Mouse (Mus musculus) erythroblast, embryonic 14.5 days (primary cell): ENCODE data around the gene Dgat2. TPM values are rescaled to one million over a fixed set of nuclear protein-coding genes. Genes with fewer than 3 reads are reported as not detected.

Source experiments
- H3K27me3 ChIP-seq: 2 replicates; pipeline ENCODE4 v1.6.1; 2012; ENCODE audit warnings: inconsistent platforms; ENCODE audit not compliant: control insufficient read depth
- H3K36me3 ChIP-seq: 2 replicates; pipeline ENCODE4 v1.6.1; 2012; ENCODE audit warnings: mild to moderate bottlenecking, inconsistent platforms; ENCODE audit not compliant: control insufficient read depth
- H3K4me1 ChIP-seq: 2 replicates; pipeline ENCODE4 v1.6.1; 2012; ENCODE audit warnings: inconsistent platforms; ENCODE audit not compliant: control insufficient read depth
- H3K4me3 ChIP-seq: replicated peaks from 2 replicates; pipeline ENCODE3; 2012; ENCODE audit warnings: moderate library complexity, mild to moderate bottlenecking, inconsistent platforms
- H3K9me3 ChIP-seq: 2 replicates; pipeline ENCODE4 v1.6.1; 2012; ENCODE audit warnings: low read length, inconsistent platforms, mixed read lengths; ENCODE audit not compliant: control insufficient read depth
- GATA1 ChIP-seq: IDR thresholded peaks from 2 replicates; pipeline ENCODE4 v1.6.1; 2012; ENCODE audit warnings: low read length, inconsistent platforms, mixed read lengths
- TAL1 ChIP-seq: IDR thresholded peaks from 3 replicates; pipeline ENCODE4 v1.6.1; 2012; ENCODE audit warnings: low read length, inconsistent platforms, mixed read lengths
- polyA plus RNA-seq: library from polyadenylated mRNA; stranded (reverse); fragments of >175 nt; gene quantifications from 2 replicates; pipeline ENCODE4 v1.2.3, GENCODE M21; 2012

The Dgat2 gene
- polyA plus RNA-seq, 1 experiment: 0.21 TPM

DNA sequence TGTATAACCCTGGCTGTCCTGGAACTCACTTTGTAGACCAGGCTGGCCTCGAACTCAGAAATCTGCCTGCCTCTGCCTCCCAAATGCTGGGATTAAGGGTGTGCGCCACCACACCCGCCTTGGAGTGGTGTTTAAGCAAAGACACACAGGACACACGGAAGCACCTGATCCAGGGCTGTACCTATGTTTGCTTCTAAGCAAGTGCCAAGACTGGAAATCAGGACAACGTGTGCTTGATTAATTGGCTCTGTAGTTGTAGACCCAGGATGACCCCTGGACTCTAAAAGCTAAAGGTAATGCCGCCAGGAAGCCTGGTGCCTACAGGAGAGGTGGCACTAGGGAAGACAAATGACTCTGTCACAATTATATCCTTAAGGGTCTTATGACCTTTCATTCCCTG lies 12.0 kb downstream of the Dgat2 start:
- H3K4me3 ChIP-seq: no peak overlapping the region
- no peaks in the 10 kb centered on the region; the same call in 1 of the 2 replicates for H3K36me3 ChIP-seq
- TF ChIP-seq GATA1 (no peak), TAL1 (no peak)
- H3K4me1 ChIP-seq: no peaks in the 10 kb centered on the region
- H3K27me3 ChIP-seq: no peaks in the 10 kb centered on the region; the same call in 1 of the 2 replicates
- no peaks in the 10 kb centered on the region for H3K9me3 ChIP-seq

DNA sequence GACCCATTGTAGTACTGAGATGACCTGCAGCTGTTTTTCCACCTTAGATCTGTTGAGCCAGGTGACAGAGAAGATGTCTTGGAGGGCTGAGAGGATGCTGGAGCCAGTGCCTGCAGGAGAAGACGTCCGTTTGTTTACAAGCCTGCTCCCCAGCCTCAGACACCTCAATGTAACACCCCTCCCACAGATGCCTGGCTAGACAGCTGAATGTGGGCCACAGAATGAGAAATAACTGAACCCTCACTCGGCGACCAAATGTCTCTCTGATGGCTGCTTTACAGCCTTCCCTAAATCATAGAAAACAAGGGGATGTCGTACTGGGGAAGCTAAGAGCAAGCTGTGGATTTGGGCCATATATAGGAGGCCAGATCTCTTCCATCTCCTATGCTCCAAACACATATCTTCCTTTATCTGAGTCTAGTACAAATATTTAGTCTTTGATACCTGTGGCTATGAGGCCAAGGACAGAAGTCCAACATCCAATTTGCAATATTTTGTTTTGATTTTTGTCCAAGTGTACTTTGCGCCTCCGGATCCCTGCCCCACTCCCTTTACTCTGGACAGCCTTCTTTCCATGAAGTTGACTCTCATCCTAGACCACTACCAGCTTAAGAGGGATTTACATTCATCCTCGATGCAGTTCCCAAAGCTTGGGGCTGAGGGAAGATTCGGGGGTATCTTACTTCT lies 12.7 kb downstream of the Dgat2 start:
- Histone ChIP-seq H3K4me1 (no peaks in the 10 kb centered on the region), H3K36me3 (no peaks in the 10 kb centered on the region; the same call in 1 of the 2 replicates), H3K9me3 (no peaks in the 10 kb centered on the region), H3K4me3 (no peak overlapping the region), H3K27me3 (no peaks in the 10 kb centered on the region; the same call in 1 of the 2 replicates)
- TF ChIP-seq TAL1: no peak
- no peak for TF ChIP-seq GATA1

DNA sequence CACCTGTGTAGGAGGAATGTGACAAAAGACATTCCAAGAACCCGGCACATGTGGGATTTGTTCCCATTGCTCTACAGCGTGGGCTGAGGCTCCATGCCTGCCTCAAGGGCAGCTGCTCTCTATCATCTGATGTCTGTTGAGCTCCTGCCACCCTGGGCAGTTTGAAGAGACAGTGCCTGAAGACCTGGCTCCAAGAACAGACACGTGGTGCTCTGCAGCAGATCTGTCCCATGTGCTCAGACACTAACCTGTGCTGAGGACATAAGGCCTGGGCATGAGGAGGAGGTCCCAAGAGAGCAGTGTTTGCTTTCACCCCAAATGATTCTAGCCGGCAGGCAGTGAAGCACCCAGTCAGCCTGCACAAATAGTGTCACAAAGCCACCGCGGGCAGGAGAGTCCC lies 13.8 kb downstream of the Dgat2 start:
- Histone ChIP-seq H3K4me3 (no peak overlapping the region), H3K4me1 (no peaks in the 10 kb centered on the region), H3K27me3 (no peaks in the 10 kb centered on the region; the same call in 1 of the 2 replicates), H3K9me3 (no peaks in the 10 kb centered on the region), H3K36me3 (no peaks in the 10 kb centered on the region; the same call in 1 of the 2 replicates)
- no peak for TF ChIP-seq GATA1

DNA sequence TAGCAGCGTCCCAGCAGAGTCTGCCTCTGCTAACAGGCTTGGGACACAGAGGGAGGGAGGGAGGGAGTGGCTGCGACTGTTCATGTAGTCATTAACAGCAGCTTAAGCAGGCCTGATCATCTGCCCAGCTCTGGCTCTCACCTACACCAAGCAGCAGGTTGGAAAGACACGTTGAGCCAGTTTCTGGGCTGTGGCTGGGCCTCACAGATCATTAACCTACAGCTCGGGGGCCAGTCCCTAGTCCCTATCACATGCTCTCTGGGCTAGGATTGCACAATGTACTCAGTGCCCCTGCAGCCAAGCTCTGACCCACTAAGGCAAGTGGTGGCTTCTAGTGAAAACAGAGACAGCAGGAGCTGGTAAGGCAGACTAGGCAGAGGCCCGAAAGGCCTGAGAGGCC lies 14.6 kb downstream of the Dgat2 start:
- TF ChIP-seq TAL1: no peak
- TF ChIP-seq GATA1: no peak
- no peaks in the 10 kb centered on the region; the same call in 1 of the 2 replicates for H3K27me3 ChIP-seq
- no peaks in the 10 kb centered on the region; the same call in 1 of the 2 replicates for H3K36me3 ChIP-seq
- no peaks in the 10 kb centered on the region for H3K4me1 ChIP-seq
- no peak overlapping the region for H3K4me3 ChIP-seq
- H3K9me3 ChIP-seq: no peaks in the 10 kb centered on the region

DNA sequence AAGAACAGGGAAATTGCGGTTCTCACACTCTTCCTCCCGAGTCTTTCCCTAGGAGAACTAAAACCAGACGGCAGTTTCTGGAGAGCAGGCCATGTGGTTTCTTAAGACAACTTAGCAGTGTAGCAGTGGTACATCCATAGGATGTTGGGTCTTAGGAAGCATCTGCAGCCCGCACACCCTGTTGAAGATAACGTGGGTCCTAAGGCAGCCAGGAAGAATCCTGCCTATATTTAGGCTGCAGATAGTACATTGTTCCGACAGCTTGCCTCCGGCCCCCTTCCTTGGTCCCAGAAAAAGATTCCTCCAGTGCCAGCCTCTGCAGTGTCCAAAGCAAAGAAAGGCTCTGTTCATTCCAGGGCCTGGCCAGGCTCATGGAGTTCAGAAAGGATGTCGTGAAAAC lies 16.4 kb downstream of the Dgat2 start:
- H3K36me3 ChIP-seq: peaks cover 2% of the 10 kb centered on the region; the same call in 1 of the 2 replicates
- no peaks in the 10 kb centered on the region for H3K27me3 ChIP-seq
- H3K4me3 ChIP-seq: no peak overlapping the region
- peaks cover 3% of the 10 kb centered on the region; the same call in 1 of the 2 replicates for H3K4me1 ChIP-seq
- TF ChIP-seq GATA1 (no peak), TAL1 (no peak)
- no peaks in the 10 kb centered on the region for H3K9me3 ChIP-seq

DNA sequence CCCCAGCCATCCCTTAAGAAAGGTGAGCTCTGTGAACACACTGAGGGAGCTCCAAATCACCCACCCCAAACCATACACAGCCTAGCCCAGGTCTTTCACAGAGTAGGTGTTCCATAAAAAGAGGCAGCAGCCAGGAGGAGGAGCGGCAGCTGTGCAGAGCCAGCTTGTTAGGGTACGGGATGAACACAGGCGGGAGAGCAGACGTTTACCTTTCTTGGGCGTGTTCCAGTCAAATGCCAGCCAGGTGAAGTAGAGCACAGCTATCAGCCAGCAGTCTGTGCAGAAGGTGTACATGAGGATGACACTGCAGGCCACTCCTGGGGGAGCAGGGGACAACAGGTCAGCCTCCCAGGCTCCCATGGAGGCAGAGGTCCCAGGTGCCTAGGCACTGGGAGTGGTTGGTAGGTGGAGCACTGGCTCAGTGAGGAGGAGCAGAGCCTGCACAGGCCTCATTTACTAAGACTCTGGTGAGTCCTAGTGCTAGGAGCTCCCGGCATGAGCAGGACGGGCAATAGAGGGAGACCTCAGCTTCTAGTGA lies 17.6 kb downstream of the Dgat2 start:
- Histone ChIP-seq H3K4me1 (peaks cover 5% of the 10 kb centered on the region; the same call in 1 of the 2 replicates), H3K36me3 (peaks cover 4% of the 10 kb centered on the region; the same call in 1 of the 2 replicates), H3K4me3 (no peak overlapping the region), H3K27me3 (no peaks in the 10 kb centered on the region), H3K9me3 (no peaks in the 10 kb centered on the region)
- no peak for TF ChIP-seq GATA1
- TF ChIP-seq TAL1: no peak

DNA sequence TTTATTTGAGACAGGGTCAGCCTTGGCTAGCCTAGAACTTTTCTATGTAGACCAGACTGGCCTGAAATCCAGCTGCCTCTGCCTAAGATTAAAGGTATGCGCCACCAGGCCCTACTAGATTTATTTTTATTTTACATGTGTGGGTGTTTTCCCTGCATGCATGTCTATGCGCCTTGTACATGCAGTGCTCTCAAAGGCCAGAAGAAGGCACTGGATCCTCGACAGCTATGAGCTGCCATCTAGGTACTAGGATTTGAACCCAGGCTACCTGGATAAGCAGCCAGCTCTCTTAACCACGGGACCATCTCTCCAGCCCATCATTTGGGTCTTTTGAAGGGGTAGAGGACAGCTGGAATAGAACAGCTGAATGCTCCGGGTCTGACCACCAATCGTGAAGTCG lies 20.1 kb downstream of the Dgat2 start:
- no peaks in the 10 kb centered on the region for H3K27me3 ChIP-seq
- peaks cover 5% of the 10 kb centered on the region; the same call in 1 of the 2 replicates for H3K4me1 ChIP-seq
- no peaks in the 10 kb centered on the region for H3K9me3 ChIP-seq
- peaks cover 7% of the 10 kb centered on the region; the same call in 1 of the 2 replicates for H3K36me3 ChIP-seq
- TF ChIP-seq GATA1 (no peak), TAL1 (no peak)
- H3K4me3 ChIP-seq: no peak overlapping the region

DNA sequence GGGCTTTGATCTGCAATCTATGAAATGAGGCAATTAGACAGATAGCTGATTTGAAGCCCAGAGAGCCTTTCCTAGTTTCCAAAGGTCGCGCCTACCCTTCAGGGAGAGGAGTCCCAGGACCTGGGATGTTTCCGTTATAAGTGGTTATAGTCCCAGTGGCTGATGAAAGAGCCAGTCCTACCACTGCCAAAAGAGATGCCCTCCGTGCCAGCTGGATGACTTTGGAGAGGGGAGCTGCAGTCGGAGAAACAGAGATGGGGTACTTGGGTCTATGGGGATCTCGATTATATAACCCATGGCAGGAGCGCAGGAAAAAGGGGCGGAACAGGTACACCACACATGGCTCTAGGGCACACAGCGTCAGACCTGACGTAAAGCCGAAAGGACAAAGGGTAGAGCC lies 20.6 kb downstream of the Dgat2 start:
- Histone ChIP-seq H3K4me1 (peaks cover 5% of the 10 kb centered on the region; the same call in 1 of the 2 replicates), H3K27me3 (no peaks in the 10 kb centered on the region), H3K36me3 (peaks cover 7% of the 10 kb centered on the region; the same call in 1 of the 2 replicates), H3K4me3 (no peak overlapping the region), H3K9me3 (no peaks in the 10 kb centered on the region)
- TF ChIP-seq GATA1 (no peak), TAL1 (no peak)

DNA sequence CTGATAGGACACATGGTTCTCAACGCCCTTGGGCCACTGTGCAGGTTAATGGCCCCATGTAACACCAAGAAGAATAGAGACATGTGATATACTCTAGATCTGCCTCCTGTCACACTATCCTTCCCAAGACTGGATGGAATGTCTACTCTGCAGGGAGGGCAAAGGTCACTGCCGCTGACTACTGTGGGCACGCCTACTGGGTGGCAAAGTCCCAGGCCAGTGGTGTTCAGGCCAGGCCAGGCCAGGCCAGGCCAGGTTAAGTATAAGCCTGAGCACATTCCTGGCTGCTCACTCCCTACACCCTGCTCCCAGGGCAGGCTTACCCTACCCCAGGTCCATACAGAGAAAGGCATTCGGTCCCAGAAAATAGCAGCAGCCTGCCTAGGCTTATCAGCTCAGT lies 21.0 kb downstream of the Dgat2 start:
- Histone ChIP-seq H3K36me3 (peaks cover 10% of the 10 kb centered on the region; the same call in 1 of the 2 replicates), H3K9me3 (no peaks in the 10 kb centered on the region), H3K4me3 (no peak overlapping the region), H3K4me1 (peaks cover 5% of the 10 kb centered on the region; the same call in 1 of the 2 replicates), H3K27me3 (no peaks in the 10 kb centered on the region)
- TF ChIP-seq TAL1 (no peak), GATA1 (no peak)
